Mouse (Mus musculus) E14TG2a.4 (cell line): Measurements from ENCODE around the gene Gm11060.

Experiments used
- CTCF ChIP-seq: conservative IDR thresholded peaks from 2 replicates; pipeline ENCODE4 v1.5.1; 2014; ENCODE audit warnings: low read length
- POU5F1 ChIP-seq: IDR thresholded peaks from 2 replicates; pipeline ENCODE4 v1.6.1; 2014; ENCODE audit warnings: low read length, borderline replicate concordance

GRCm38 (mm10) chr2:105123881-105124280 is 32.1 kb downstream of the Gm11060 start:
- TF ChIP-seq CTCF: no peak
- TF ChIP-seq POU5F1: no peak
